Mouse (Mus musculus): ENCODE measurements around the gene Pon3.

DNA sequence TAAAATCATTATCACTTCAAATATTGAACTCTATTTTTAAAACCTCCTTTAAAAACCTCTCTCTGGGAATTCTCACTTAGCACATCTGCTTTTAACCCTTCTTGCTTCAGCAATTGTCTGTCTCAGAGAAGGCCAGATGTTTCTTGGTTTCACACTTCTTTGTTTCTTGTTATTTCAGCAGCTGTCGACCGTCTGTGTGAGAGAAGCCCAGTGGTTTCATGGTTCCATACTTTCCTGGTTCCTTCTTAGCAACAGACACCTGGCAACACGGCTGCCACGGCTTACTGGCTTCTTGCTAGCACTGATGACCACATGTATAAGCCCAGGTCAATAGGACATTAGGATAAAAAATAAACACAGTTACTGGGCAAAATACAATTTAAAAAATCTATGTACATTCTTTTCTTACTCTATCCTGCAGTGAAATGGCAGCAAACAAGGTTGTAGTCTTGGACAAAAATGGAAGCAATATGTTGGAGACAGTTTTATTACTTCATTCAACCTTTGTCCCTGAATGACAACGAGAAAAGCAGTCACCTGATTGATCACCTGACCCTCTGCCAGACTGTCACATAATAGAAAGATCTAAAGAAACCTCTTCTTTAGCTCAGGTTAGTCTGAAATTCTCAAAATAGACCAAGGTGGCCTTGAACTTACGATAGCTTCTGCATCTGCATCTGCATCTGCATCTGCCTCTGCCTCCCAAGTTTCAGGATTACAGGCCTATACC, 24.7 kb upstream of the Pon3 start:
- TF ChIP-seq CTCF (IDR thresholded peaks at IDR 0.05; ENCODE audit: extremely low read depth, insufficient read depth, insufficient read length, insufficient replicate concordance): no peak
- TF ChIP-seq POLR2A (IDR thresholded peaks at IDR 0.05; ENCODE audit: low read depth, low read length): no peak

All from spleen, adult 2 months (tissue).